Mouse (Mus musculus): ENCODE measurements around the gene Adra1b.

GRCm38 (mm10) chr11:43779551-43779950 is 121.5 kb downstream of the Adra1b start:
- TF ChIP-seq CTCF (IDR thresholded peaks at IDR 0.05; ENCODE audit: extremely low read depth, insufficient read depth, low read length) (no peak), POLR2A (IDR thresholded peaks at IDR 0.05; ENCODE audit: extremely low read depth, insufficient read depth, low read length) (no peak)

Measured in cortical plate, adult 2 months (tissue).